In genomic region chr4:105994390-105994798, GRCm38 (mm10) we compare ENCODE assay signal across 14 mouse cellular contexts.
A peak's percentile ranks its signal among the peaks of the same experiment; 100 is the strongest.
DNase-seq lines count a peak whose midpoint lies in the region; ATAC-seq and TF ChIP-seq lines count a peak whose summit lies in the region.
"Had no signal": no experiment of that assay in that cellular context is flagged by ENCODE, and none has a peak within 500 bp of the region (broad histone marks: within the 10 kb centered on the region; RNA-seq: fewer than 3 reads in every experiment).

No protein-coding gene starts in this region.

- no peaks in the 10 kb centered on the region for H3K27me3 ChIP-seq in heart, adult 2 months (ENCODE audit: control insufficient read depth, insufficient read depth, low read length)
- H3K27me3 ChIP-seq in heart, embryonic 11.5 days (ENCODE audit: control insufficient read depth, insufficient read depth, low read length) = 0 out of 2 replicates have a peak, but pooled peaks cover 3% of the 10 kb centered on the region
- H3K27me3 ChIP-seq: embryonic facial prominence, embryonic 15.5 days; forebrain, embryonic 13.5 days; liver, embryonic 15.5 days; neural tube, embryonic 15.5 days had no signal

- peaks cover 1% of the 10 kb centered on the region; the same call in 1 of the 2 replicates for H3K4me1 ChIP-seq in heart, adult 2 months (ENCODE audit: control insufficient read depth, insufficient read depth, low read length)
- 0 out of 2 replicates have a peak, but pooled peaks cover 3% of the 10 kb centered on the region for H3K4me1 ChIP-seq in heart, embryonic 11.5 days (ENCODE audit: control insufficient read depth, insufficient read depth, low read length)
- H3K4me1 ChIP-seq: liver, embryonic 15.5 days; neural tube, embryonic 15.5 days had no signal

- no peaks in the 10 kb centered on the region for H3K9me3 ChIP-seq in heart, embryonic 11.5 days (replicated peaks; ENCODE audit: control insufficient read depth, low read length)
- H3K9me3 ChIP-seq: embryonic facial prominence, embryonic 15.5 days; forebrain, embryonic 13.5 days; liver, embryonic 15.5 days; neural tube, embryonic 15.5 days had no signal

- no peaks in the 10 kb centered on the region for H3K79me2 ChIP-seq in heart, adult 2 months (replicated peaks; ENCODE audit: control insufficient read depth, insufficient read depth, low read length)

- no peak for TF ChIP-seq EP300 in heart, adult 2 months (IDR thresholded peaks at IDR 0.05; ENCODE audit: insufficient read depth, low read depth, low read length)

- H3K36me3 ChIP-seq in heart, adult 2 months (ENCODE audit: control insufficient read depth, insufficient read depth, low read length) = no peaks in the 10 kb centered on the region
- H3K36me3 ChIP-seq in heart, embryonic 11.5 days (ENCODE audit: control insufficient read depth, insufficient read depth, low read length) = no peaks in the 10 kb centered on the region
- H3K36me3 ChIP-seq: embryonic facial prominence, embryonic 15.5 days; liver, embryonic 15.5 days; neural tube, embryonic 15.5 days had no signal

- ATAC-seq in heart, embryonic 11.5 days (replicated peaks; ENCODE audit: insufficient number of reproducible peaks, low FRiP score, low TSS enrichment) = no peak
- ATAC-seq in megakaryocyte, adult 5-6 weeks (ENCODE audit: poor library complexity, severe bottlenecking) = no peak
- ATAC-seq: forebrain, embryonic 13.5 days had no signal

- no peak overlapping the region for H3K4me3 ChIP-seq in heart, adult 2 months
- H3K4me3 ChIP-seq in heart, embryonic 11.5 days (ENCODE audit: low read depth, low read length) = no peak overlapping the region
- H3K4me3 ChIP-seq: embryonic facial prominence, embryonic 15.5 days; forebrain, embryonic 13.5 days; liver, embryonic 15.5 days; neural tube, embryonic 15.5 days had no signal

- peak; percentile 34 to 49 for DNase-seq in heart, adult 2 months
- peak; percentile 11 for DNase-seq in urinary bladder, postnatal 14 days (ENCODE audit: low spot score)
- no peak for DNase-seq in urinary bladder, adult 2 months (ENCODE audit: low spot score)
- DNase-seq in heart, postnatal 4 days = peak; percentile 11
- DNase-seq in ovary, postnatal 36 days (ENCODE audit: low spot score) = no peak
- DNase-seq in left cerebral cortex, adult 9 months (ENCODE audit: low spot score in 2 of 2) = no peak
- DNase-seq: adrenal gland, postnatal 10 days; cerebellum, postnatal 10 days had no signal

- no peak overlapping the region for H3K9ac ChIP-seq in heart, adult 2 months (ENCODE audit: low read depth, low read length)
- H3K9ac ChIP-seq in heart, embryonic 11.5 days (ENCODE audit: low read depth, low read length) = no peak overlapping the region
- H3K9ac ChIP-seq: embryonic facial prominence, embryonic 15.5 days; forebrain, embryonic 13.5 days; liver, embryonic 15.5 days; neural tube, embryonic 15.5 days had no signal

- no peak overlapping the region for H3K4me2 ChIP-seq in heart, embryonic 11.5 days
- H3K4me2 ChIP-seq: embryonic facial prominence, embryonic 15.5 days; forebrain, embryonic 13.5 days; liver, embryonic 15.5 days; neural tube, embryonic 15.5 days had no signal

- H3K27ac ChIP-seq in heart, adult 2 months = peak overlapping the region; percentile 47
- no peak overlapping the region for H3K27ac ChIP-seq in heart, embryonic 11.5 days (ENCODE audit: low read depth, low read length)
- H3K27ac ChIP-seq: embryonic facial prominence, embryonic 15.5 days; forebrain, embryonic 13.5 days; liver, embryonic 15.5 days; neural tube, embryonic 15.5 days had no signal

- intact Hi-C loops in heart, adult 2 months (cut with DNase I) = no loop called here

- WGBS in heart, adult 2 months = 57% methylated on average over 14 of the region's 14 CpGs
- 76% methylated on average over 14 of the region's 14 CpGs for WGBS in heart, embryonic 11.5 days (ENCODE audit: insufficient replicate concordance)

- no peak for TF ChIP-seq POLR2A in heart, adult 2 months (IDR thresholded peaks at IDR 0.05; ENCODE audit: insufficient read depth, low read depth, low read length)

- no peak for TF ChIP-seq CTCF in heart, adult 2 months (IDR thresholded peaks at IDR 0.05)

Comparison
In these comparisons a context has a peak if more than half of its experiments do, and no peak if none do; other contexts are left out.
1. DNase-seq: peak in heart, adult 2 months (2 of 2), urinary bladder, postnatal 14 days (single experiment) and heart, postnatal 4 days (single experiment); none in urinary bladder, adult 2 months (single experiment), ovary, postnatal 36 days (single experiment) and left cerebral cortex, adult 9 months (0 of 2).